Mouse (Mus musculus) lung, postnatal 25 days (tissue): Measurements from ENCODE around the gene Gm20388.
A peak's percentile ranks its signal among the peaks of the same experiment; 100 is the strongest.

Experiments
- DNase-seq: peaks from one replicate; pipeline ENCODE4 v3.0.0; 2022; ENCODE audit warnings: low spot score

The Gm20388 gene

GRCm38 (mm10) chr8:122190349-122191053 lies 2279.9 kb downstream of the Gm20388 start:
- peak; percentile 8 for DNase-seq

GRCm38 (mm10) chr8:122191054-122191376 lies 2280.4 kb downstream of the Gm20388 start:
- no peak for DNase-seq

- no peak for DNase-seq
Observed at GRCm38 (mm10) chr8:122192771-122193170, 2282.1 kb downstream of the Gm20388 start.

GRCm38 (mm10) chr8:122193521-122193920 lies 2282.9 kb downstream of the Gm20388 start:
- DNase-seq: no peak

DNA sequence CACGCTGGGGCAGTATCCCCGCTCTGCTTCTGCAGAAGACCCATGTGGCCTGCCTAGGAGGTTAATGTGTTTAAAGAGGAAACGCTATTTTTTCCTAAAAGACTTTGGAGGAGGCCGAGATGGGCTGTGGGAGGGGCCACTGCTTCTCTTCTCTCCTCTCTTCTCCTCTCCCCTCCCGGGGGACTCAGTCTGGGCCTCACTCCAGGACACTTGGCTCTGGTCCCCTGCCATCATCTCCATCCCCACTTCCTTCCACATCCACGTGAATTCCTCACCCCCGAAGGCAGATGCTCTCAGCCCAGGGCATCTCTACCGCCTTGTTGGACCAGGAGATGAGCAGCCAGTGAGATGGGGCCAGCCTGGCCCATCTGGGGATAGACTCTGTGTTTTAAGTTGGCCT lies 2283.8 kb downstream of the Gm20388 start:
- DNase-seq: no peak

DNA sequence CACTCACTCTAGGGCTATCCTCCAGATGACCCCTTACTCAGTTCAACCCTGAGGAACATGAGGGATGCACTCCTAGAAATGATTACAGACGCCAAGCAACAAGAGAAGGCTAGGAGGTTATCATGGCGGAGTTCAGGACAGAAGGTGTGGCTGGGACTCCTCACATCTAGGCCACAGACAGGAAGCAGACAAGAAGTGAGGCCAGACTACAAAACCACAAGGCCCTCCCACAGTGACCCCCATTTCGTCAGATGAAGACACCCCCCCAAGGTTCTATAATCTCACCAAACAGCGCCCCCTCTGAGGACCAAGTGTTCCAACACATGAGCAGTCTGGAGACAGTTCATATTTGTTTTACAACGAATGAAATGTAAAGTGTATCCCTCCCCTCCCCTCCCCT lies 2286.7 kb downstream of the Gm20388 start:
- no peak for DNase-seq

DNA sequence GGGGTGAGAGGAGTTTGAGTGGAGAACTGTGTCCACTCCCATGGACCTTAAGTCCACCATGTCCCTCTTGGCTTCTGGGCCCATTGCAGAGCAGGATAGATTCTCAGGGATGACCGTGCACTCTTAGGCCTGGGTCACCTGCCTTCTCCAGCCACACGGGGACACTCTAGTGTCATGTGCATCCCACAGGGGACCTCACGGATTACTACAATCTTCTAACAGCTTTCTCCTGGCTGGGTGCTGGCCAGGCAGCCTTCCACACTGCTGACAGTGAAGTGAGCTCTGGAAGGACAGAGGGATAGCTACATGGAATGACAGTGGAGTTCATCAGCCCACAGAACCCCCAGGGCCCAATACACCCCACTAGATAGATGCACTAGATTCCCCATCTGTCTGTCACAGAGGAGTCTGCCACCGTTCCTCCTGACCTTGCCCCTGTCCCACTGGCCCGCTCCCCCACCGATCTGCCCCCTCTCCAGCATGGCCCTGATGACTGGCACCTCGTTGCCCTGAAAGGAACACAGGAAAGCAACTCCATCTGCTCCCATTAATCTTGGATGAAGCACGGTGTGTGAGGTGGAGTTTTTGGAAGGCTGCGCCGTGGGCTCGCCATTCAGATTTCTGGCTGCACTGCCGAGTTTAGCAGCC lies 2287.9 kb downstream of the Gm20388 start:
- DNase-seq: no peak

DNA sequence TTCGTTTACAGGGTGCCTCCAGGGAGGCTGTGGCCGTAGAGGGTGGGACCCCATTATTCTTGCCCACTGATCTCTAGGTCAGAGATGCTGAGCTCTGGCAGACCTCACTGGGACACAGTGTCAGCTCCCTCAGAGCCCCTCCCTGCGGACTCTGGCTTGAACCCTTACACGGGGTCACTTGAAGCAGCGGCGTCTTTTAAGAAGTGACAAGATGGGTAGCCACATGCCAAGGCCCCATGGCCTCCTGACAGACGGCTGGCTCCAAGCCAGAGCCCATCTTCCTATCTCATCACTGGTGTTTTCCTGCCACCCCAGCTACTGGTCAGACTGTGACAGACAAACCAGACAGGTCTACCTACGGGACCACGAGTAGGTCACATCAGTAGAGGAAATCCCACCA lies 2288.6 kb downstream of the Gm20388 start:
- no peak for DNase-seq

DNA sequence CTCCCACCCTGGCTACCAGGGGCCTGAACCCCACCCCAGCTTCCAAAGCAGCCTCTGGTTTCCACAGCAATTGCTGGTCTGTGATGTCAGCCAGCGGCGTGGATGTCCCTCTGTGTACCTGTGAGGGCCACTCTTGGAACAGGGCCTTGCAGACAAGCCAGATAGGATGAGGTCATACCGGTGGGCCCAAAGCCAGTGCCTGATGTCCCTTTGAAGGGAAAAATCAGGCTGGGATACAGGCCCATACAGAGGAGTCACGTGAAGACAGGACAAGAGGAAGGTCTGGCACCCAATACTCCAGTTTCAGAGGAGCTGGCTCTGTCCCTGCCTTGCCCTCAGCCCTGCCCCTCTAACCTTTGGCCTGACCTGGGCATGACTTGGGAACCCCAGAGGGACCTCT lies 2289.2 kb downstream of the Gm20388 start:
- DNase-seq: no peak

DNA sequence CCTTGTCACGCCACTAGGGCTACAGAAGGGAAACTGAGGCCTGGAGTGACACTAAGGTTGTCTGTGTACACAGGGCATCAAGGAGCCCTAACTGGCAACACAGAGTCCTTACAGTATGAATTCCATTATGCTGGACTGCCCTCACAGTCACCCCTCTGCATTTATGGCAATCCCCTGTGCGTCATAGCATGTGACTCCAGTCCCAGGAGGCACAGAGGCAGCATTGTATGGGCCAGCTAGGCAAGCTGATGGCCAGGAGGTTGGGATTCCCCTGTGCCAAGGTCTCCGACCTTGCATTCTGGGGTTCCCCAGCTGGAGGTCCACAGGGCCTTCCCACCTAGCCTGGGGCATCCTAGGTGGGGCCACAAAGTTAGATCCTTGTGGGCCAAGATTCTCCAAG lies 2300.9 kb downstream of the Gm20388 start:
- DNase-seq: no peak

GRCm38 (mm10) chr8:122215630-122216029 lies 2305.0 kb downstream of the Gm20388 start:
- no peak for DNase-seq

GRCm38 (mm10) chr8:122216433-122216832 lies 2305.8 kb downstream of the Gm20388 start:
- DNase-seq: no peak

DNA sequence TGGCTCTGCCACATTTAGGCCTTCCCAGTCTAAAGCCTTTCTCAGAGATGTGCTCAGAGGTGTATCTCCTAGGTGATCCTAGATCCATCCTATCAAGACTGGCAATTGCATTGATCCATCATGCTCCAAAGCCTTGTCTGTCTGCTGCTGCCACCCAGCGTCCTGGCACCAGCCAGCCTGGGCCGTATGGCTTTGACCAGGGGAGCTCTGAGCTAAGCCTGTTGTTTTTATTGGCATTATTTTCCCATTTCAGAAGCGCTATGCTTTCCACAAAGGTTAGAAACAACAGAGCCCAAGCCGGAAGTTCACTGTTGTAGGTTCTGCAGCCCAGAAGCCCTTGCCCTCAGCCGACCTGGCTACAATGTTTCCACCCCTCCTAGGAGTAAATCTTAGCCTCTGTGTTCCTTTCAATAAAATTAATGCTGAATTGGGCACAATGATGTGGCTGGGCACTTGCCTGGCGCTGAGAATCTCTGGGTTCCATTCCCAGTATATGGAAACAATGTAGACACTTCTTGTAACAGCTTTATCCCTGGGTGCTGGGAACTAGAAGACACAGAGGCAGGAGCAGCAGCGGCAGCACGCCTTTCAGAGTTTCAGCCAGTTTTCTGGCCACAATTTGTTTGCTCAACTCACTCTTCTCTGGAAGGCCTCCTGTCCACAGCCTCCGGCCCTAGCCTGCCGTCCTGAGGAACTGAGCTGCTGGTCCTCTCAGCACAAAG lies 2307.0 kb downstream of the Gm20388 start:
- no peak for DNase-seq

- DNase-seq: no peak
Observed at GRCm38 (mm10) chr8:122223976-122224649, 2313.5 kb downstream of the Gm20388 start.

DNA sequence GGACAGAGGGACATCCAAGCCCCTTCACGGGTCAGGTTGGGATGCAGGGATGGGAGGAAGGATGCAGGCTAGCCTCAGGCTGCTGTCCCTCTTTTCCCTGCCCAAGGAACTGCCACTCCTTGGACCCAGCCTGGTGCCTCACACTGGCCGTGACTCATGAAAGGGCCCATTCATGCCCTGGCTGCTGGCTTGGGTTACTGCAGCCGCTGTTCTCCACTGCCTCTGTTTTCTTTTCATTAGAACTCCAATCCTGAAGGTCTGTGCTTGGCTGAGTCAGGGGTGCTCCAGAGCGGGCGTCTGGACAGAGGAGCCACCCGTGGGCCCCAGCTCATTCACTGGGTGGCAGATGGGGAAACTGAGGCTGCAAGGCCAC lies 2314.0 kb downstream of the Gm20388 start:
- no peak for DNase-seq

DNA sequence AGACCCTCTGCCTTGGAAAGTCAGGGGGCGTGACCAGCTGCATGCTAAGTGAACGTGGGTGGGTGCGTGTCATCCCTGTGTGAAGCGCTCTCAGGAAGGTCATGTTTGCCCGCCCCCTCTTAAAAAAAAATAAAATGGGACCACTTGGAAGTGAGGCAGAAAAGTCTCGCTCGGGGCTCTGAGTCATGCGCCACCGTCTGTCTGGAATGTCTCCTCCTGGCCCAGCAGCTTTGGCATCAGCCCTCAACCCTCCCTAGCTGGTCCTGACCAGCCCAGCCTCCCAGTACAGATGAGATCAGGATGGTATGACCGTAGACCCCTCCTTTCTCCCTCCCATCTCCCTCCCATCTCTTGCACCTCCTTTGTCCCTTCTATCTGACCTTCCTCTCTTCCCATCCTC lies 2314.8 kb downstream of the Gm20388 start:
- no peak for DNase-seq

DNA sequence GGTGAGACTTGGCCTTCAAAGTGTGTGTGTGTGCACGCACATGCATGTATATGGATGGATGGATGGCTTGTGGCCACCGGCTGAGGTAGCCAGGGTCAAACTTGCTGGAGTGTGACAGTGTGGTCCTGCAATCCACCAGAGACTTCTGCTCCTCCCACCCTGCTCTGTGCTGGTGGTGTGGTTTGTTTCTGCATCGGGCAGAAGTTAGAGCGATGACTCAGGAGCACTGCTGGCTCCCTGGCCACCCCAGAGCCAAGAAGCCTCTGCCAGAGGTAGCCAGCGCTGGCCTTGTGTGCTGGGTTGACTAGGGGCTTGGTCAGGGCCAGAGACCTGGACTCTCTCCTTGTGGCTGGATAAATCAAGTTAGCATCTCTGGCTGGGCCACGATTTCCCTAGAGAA lies 2316.7 kb downstream of the Gm20388 start:
- DNase-seq: no peak

DNA sequence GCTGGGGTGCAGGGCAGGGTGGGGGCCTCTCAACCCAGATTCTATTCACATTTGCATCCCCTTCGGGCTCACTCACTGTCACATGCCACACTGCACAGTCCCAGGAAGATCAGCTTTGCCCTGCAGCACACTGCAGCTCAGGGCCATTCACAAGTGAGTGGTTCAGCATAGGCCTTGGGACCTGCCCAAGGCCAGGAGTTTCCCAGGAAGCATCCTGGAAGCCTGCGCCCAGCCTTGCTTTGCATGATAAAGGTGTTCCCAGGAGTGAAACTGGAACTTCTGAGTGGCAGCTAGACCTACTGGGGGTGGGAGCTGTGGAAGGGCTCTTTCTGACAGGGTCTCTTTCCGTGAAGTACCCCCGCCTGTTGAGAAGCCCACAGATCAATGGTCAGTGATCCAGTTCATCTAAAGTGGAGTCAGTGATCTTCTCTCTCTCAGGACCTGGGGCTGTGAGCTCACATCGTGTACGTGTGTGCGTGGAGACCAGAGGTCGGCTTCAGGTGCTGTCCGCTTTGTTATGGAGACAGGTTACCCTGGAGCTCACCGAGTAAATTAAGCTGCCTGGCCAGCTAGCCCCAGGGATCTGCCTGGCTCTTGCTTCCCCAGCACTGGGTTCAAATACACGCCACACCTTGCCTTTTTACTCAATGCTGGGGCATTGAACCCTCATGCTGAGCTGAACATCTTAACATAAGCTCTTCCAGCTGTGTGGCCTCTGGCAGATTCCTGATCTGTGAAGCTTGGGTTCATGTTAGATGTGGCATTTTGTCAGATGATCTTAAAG lies 2318.3 kb downstream of the Gm20388 start:
- no peak for DNase-seq

DNA sequence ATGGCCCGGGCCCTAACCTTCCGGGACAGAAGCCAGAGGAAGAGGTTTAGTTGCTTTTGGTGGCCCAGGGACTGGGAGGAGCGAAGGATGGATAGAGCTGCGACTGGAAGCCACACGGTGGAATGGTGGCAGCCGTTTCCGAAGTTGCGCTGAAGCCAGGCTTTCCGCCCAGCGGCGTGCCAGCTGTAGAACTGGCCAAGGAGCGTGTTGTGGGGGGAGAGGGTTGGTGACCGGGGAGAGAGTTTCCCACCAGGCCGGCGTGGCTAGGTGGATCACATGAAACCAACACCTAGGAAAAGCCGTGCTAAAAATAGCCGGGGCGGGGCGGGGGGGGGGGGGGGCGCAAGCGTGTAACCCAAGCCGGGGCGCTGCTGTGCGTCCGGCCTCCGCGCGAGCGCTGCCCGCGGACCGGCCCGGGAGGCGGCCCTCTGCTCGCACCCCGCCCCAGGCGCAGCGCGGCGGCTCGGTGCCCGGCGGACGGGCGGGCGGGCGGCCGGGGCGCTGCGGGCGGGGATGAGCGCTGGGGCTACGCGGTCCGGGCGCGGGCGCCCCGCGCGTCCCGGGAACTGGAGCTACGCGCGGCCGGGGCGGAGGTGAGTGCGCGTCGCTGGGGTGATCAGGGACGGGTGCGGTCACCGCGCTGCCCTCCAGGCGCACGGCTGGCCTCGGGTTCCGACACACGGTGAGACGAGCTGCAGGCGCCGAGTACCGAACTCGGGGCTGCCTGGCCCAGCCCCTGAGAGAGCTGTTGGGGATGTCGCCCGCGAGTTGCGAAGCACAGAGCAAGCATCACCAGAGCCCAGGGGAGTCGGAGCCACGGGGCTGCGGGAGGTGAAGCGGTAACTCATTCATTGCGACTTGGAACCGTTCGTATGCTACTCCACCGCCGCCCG lies 2319.4 kb downstream of the Gm20388 start:
- no peak for DNase-seq

GRCm38 (mm10) chr8:122230712-122231337 lies 2320.2 kb downstream of the Gm20388 start:
- DNase-seq: peak; percentile 45

DNA sequence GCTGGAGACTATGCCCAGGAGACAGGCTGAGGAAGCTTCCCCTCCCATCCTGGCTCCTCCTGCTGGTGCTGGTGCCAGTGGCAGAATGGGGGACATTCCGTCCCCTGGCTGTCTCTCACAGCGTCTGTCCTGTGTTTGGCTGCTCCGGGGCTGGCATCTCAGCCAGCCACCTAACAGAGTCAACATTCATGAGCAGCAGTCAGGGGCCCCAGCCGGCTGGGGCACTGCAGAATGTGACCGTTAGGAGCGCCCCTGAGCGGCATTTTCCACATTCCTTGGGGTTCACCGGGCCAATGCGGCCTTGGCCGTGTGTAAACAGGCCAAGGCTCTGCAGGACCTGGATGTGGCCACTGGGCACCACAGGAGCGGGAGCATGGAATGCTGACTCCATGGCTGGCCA lies 2323.4 kb downstream of the Gm20388 start:
- peak; percentile 58 for DNase-seq
